Mouse (Mus musculus): ENCODE results near the gene Arfgap3.

GRCm38 (mm10) chr15:83256491-83256890 is 93.6 kb downstream of the Arfgap3 start:
- TF ChIP-seq CTCF (conservative IDR thresholded peaks at IDR 0.05; ENCODE audit: insufficient read depth, insufficient read length, low read depth, low read length) (no peak), POLR2A (IDR thresholded peaks at IDR 0.05; ENCODE audit: low read depth, low read length) (no peak)

All from kidney, adult 2 months (tissue).